Mouse (Mus musculus) kidney, adult 2 months (tissue): ENCODE results near the gene Efcab10. TPM values are rescaled to one million over a fixed set of nuclear protein-coding genes. Genes with fewer than 3 reads are reported as not detected.
A peak's percentile ranks its signal among the peaks of the same experiment; 100 is the strongest.

Experiments used
- DNase-seq: peaks from one replicate; pipeline ENCODE4 v3.0.0; 2021
- H3K27ac ChIP-seq: fragments of 200-500 bp; 2 replicates; pipeline ENCODE4 v1.5.1; 2012; ENCODE audit warnings: low read depth, low read length, control low read depth, inconsistent platforms; ENCODE audit not compliant: insufficient read depth
- H3K27me3 ChIP-seq: fragments of 200-500 bp; replicated peaks from 2 replicates; pipeline ENCODE4 v1.6.1; 2012; ENCODE audit warnings: mild to moderate bottlenecking, moderate library complexity, low read length, inconsistent platforms; ENCODE audit not compliant: control insufficient read depth, insufficient read depth
- H3K36me3 ChIP-seq: fragments of 200-500 bp; 2 replicates; pipeline ENCODE4 v1.6.1; 2012; ENCODE audit warnings: mild to moderate bottlenecking, moderate library complexity, low read length, inconsistent platforms; ENCODE audit not compliant: control insufficient read depth, insufficient read depth
- H3K4me1 ChIP-seq: fragments of 200-500 bp; 2 replicates; pipeline ENCODE4 v1.6.1; 2011; ENCODE audit warnings: low read length; ENCODE audit not compliant: control insufficient read depth, insufficient read depth
- H3K4me3 ChIP-seq: fragments of 200-500 bp; 2 replicates; pipeline ENCODE4 v1.5.1; 2011; ENCODE audit warnings: mild to moderate bottlenecking, low read depth, low read length, control low read depth; ENCODE audit not compliant: insufficient read depth
- CTCF ChIP-seq: fragments of 200-500 bp; conservative IDR thresholded peaks from 2 replicates; pipeline ENCODE4 v1.5.1; 2011; ENCODE audit warnings: low read depth, mild to moderate bottlenecking, control low read depth, low read length, moderate library complexity, mixed read lengths; ENCODE audit not compliant: insufficient read depth, insufficient read length
- POLR2A ChIP-seq: fragments of 200-500 bp; IDR thresholded peaks from one replicate; pipeline ENCODE4 v1.6.1; 2011; ENCODE audit warnings: low read depth, low read length, control low read depth
- WGBS: fragments of 180-500 bp; shearing (Covaris S2); methylation state at CpG from one replicate; pipeline ENCODE4 v1.1.7; 2018; 5-methylcytosine and 5-hydroxymethylcytosine counted together
- polyA plus RNA-seq: library from polyadenylated mRNA; depleted of rRNA; stranded (reverse); fragments of >200 nt; gene quantifications from 2 replicates; pipeline ENCODE4 v1.2.3, GENCODE M21; 2012; rRNA removed

The Efcab10 gene
- polyA plus RNA-seq, 1 experiment, result 0.17 TPM

DNA sequence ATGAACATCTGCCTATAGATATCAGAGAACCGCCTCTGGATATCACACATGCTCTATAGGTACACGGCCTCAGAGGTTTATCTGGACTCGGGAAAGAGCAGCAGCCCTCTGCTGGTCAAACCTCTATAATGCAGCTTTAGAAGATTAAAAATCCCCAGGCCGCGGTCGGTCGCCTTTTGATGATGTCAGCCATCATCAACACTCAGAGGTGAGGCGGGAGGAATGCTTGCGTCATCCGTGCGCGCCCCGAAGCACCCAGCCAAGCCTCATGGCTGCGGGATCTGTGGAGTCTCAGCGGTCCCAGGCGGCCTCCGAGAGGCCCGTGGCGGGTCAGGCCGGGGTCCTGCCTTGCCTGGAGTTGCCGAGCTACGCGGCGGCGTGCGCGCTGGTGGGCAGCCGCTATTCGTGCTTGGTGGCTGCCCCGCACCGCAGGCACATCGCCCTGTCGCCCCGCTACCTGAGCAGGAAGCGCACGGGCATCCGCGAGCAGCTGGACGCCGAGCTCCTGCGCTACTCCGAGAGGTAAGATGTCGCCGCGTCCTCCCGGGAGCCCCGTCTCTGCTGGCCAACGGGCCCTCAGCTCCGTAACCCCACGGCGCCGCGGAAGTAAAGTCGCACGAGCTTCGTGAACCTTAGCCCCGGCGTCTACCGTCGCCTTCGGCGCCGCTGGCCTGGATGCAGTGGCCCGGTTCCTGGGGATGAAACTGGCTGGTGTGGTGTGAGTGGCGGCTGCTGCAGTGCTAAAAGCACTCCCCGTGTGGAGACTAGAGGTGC is 34.9 kb downstream of the Efcab10 start, which contains the start of gene Twistnb:
Gene Twistnb, plus strand, starts transcription at position 249 of the 774 bp plus-strand sequence.
- no peaks in the 10 kb centered on the region for H3K36me3 ChIP-seq
- H3K27me3 ChIP-seq, result no peaks in the 10 kb centered on the region
- peak within 1 kb of the TSS; percentile 54 for H3K27ac ChIP-seq
- peak; percentile 98 for DNase-seq
- H3K4me3 ChIP-seq, result peak within 1 kb of the TSS; percentile 93
- WGBS, result under 1% methylated on average over 66 of the region's 66 CpGs
- H3K4me1 ChIP-seq, result 0 out of 2 replicates have a peak, but pooled peaks cover 3% of the 10 kb centered on the region
- TF ChIP-seq POLR2A, result no peak
- TF ChIP-seq CTCF, result peak; percentile 65

DNA sequence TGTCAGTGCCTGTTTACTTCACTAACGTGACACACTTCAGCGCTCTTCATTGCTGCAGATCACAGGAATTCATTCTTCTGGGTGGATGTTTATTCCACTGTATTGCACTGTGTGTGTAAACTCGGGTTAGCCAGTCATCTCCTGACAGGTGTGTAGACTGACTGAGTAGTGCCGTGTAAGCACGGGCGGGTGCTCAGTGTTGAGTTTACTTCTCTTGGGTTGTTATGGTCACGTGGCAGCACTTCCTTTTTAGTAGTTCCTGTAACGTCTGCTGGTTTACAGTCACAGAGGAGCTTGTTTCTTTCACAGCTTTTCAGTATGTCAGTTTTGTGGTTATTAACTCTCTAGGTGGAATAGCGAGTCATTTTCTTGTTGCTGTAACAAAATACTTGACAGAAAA is 39.2 kb downstream of the Efcab10 start:
- TF ChIP-seq POLR2A (no peak), CTCF (no peak)
- no peaks in the 10 kb centered on the region; the same call in 1 of the 2 replicates for H3K36me3 ChIP-seq
- DNase-seq, result peak; percentile 12
- WGBS, result 54% methylated on average over 9 of the region's 9 CpGs
- 0 out of 2 replicates have a peak, but pooled peaks cover 3% of the 10 kb centered on the region for H3K4me1 ChIP-seq
- H3K4me3 ChIP-seq, result no peak overlapping the region
- H3K27ac ChIP-seq, result no peak overlapping the region
- H3K27me3 ChIP-seq, result no peaks in the 10 kb centered on the region

DNA sequence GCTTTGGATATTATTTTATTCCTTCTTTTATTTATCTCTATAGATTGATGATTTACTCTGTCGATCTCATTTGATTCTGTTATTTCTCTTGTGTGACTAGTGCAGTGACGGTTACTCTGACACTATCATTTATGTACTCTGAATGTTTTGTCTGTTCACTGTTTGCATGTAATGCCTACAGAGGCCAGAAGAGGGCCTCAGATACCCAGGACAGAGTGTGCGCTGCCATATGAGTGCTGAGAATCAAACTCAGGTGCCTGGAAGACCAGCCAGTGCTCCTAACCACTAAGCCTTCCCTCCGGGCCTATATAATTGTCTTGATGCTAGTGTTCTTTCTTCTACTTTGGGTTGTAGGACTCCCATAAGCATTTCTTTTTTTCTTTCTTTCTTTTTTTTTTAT is 40.1 kb downstream of the Efcab10 start:
- H3K4me1 ChIP-seq, result 0 out of 2 replicates have a peak, but pooled peaks cover 3% of the 10 kb centered on the region

More for the DNA sequence above, 40.1 kb downstream of the Efcab10 start:
- Histone ChIP-seq H3K27me3 (no peaks in the 10 kb centered on the region), H3K27ac (no peak overlapping the region), H3K36me3 (no peaks in the 10 kb centered on the region; the same call in 1 of the 2 replicates), H3K4me3 (no peak overlapping the region)
- DNase-seq, result no peak
- WGBS, result 95% methylated on average over 4 of the region's 4 CpGs
- 0 out of 2 replicates have a peak, but pooled peaks have one; percentile 10 for TF ChIP-seq CTCF
- no peak for TF ChIP-seq POLR2A

Other genes with a start within 250 kb of the Efcab10 start
- gene Atxn7l1, start 247.2 kb upstream of the Efcab10 start, polyA plus RNA-seq, result 22.0 and 23.7 TPM in 2 replicates
- 12.7 and 19.9 TPM in 2 replicates for gene Twistnb, start 34.8 kb downstream of the Efcab10 start, polyA plus RNA-seq